Comparison of ENCODE assay signal across 8 mouse cellular contexts in the genomic region with DNA sequence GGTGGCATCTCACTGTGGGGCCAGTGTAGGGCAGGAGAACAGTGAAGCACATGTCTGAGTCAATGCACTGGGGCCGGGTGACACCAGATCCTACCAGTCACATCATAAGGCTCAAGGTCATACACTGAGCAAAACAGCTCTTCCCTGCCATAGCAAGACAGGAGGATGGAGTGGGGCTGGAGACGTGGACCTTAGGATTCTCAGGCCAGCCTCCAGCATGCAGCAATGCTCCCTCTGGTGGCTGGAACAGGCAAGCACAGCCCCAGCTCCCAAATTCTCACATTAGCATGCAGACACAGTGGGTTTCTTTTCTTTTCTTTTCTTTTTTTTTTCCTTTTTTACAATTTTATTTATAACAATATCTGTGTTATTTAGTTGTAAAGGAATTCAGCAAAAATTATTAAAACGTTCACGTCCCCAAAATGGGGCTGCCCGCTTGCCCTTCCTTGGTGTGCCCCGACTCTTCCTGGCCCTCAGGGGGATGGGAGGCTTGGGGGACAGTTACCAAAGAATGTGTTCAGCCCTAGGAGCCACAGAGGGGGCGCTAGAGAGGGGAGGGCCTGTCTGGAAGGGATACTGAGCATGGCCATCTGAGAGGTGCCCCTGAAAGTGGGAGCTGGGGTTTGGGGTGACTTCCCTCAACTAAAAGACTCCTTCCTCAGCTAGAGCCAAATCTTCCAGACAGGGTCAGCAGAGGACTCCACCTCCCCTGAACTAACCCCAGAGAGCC. TPM values are rescaled to one million over a fixed set of nuclear protein-coding genes. Genes with fewer than 3 reads are reported as not detected.
DNase-seq lines count a peak whose midpoint lies in the region; ATAC-seq and TF ChIP-seq lines count a peak whose summit lies in the region.

No protein-coding gene starts in this region.

- H3K9me3 ChIP-seq in kidney, postnatal 0 days (replicated peaks; ENCODE audit: low read length), result no peaks in the 10 kb centered on the region
- H3K9me3 ChIP-seq in liver, embryonic 11.5 days (ENCODE audit: control insufficient read depth, low read length), result no peaks in the 10 kb centered on the region
- H3K9me3 ChIP-seq in stomach, embryonic 14.5 days (ENCODE audit: control insufficient read depth, low read depth, low read length), result no peaks in the 10 kb centered on the region

- peaks cover 13% of the 10 kb centered on the region for H3K4me1 ChIP-seq in kidney, postnatal 0 days (replicated peaks; ENCODE audit: insufficient read depth, low read length)
- H3K4me1 ChIP-seq in liver, embryonic 11.5 days (replicated peaks; ENCODE audit: control insufficient read depth, insufficient read depth, low read length), result peaks cover 11% of the 10 kb centered on the region
- H3K4me1 ChIP-seq in stomach, embryonic 14.5 days (ENCODE audit: control insufficient read depth, insufficient read depth, low read length), result peaks cover 11% of the 10 kb centered on the region; the same call in 1 of the 2 replicates

- peaks cover 39% of the 10 kb centered on the region for H3K27me3 ChIP-seq in kidney, postnatal 0 days (ENCODE audit: insufficient read depth, low read length)
- H3K27me3 ChIP-seq in liver, embryonic 11.5 days (replicated peaks; ENCODE audit: control insufficient read depth, insufficient read depth, low read length), result peaks cover 48% of the 10 kb centered on the region
- H3K27me3 ChIP-seq in stomach, embryonic 14.5 days (ENCODE audit: control insufficient read depth, insufficient read depth, low read length), result peaks cover 31% of the 10 kb centered on the region

- no peaks in the 10 kb centered on the region for H3K36me3 ChIP-seq in kidney, postnatal 0 days (ENCODE audit: insufficient read depth, low read length)
- peaks cover 10% of the 10 kb centered on the region; the same call in 1 of the 2 replicates for H3K36me3 ChIP-seq in liver, embryonic 11.5 days (ENCODE audit: control insufficient read depth, insufficient read depth, low read length)
- peaks cover 45% of the 10 kb centered on the region for H3K36me3 ChIP-seq in stomach, embryonic 14.5 days (ENCODE audit: control insufficient read depth, insufficient read depth, low read length)

- TF ChIP-seq CTCF in kidney, postnatal 0 days (IDR thresholded peaks at IDR 0.05; ENCODE audit: low read depth), result peak; percentile 95

- no peak overlapping the region for H3K4me3 ChIP-seq in kidney, postnatal 0 days (replicated peaks; ENCODE audit: low read depth, low read length)
- no peak overlapping the region for H3K4me3 ChIP-seq in liver, embryonic 11.5 days (ENCODE audit: low read depth, low read length)
- no peak overlapping the region for H3K4me3 ChIP-seq in stomach, embryonic 14.5 days (ENCODE audit: low read depth, low read length)

- peak; percentile 73 for ATAC-seq in granulocyte monocyte progenitor cell, adult 5-6 weeks (replicated peaks; ENCODE audit: poor library complexity, severe bottlenecking)
- peak; percentile 19; the same call in 1 of the 2 replicates for ATAC-seq in kidney, postnatal 0 days (replicated peaks; ENCODE audit: low FRiP score, low read depth)
- ATAC-seq in liver, embryonic 11.5 days (replicated peaks; ENCODE audit: low FRiP score), result 0 out of 2 replicates have a peak, but pooled peaks have one; percentile 12
- ATAC-seq in stomach, embryonic 14.5 days (ENCODE audit: insufficient number of reproducible peaks, insufficient read depth, low FRiP score, low read depth), result 0 out of 2 replicates have a peak, but pooled peaks have one; percentile 21

- 25% methylated on average over 7 of the region's 7 CpGs for WGBS in kidney, postnatal 0 days
- WGBS in liver, embryonic 11.5 days, result 25% methylated on average over 7 of the region's 7 CpGs
- WGBS in stomach, embryonic 14.5 days, result 30% methylated on average over 7 of the region's 7 CpGs

- peak; percentile 82 for DNase-seq in urinary bladder, postnatal 14 days (ENCODE audit: low spot score)
- DNase-seq in urinary bladder, adult 2 months (ENCODE audit: low spot score), result no peak
- DNase-seq in embryo, embryonic 10.5 days (ENCODE audit: low spot score), result peak; percentile 88
- peak; percentile 89 for DNase-seq in kidney, postnatal 0 days (ENCODE audit: low spot score)
- DNase-seq in liver, embryonic 11.5 days (ENCODE audit: low spot score), result no peak
- peak; percentile 79 for DNase-seq in neural tube, embryonic 10.5 days (ENCODE audit: extremely low spot score, low spot score)

- no peak overlapping the region for H3K4me2 ChIP-seq in kidney, postnatal 0 days (ENCODE audit: low read length)
- no peak overlapping the region for H3K4me2 ChIP-seq in liver, embryonic 11.5 days
- no peak overlapping the region for H3K4me2 ChIP-seq in stomach, embryonic 14.5 days (replicated peaks; ENCODE audit: low read depth, low read length)

- H3K9ac ChIP-seq in kidney, postnatal 0 days (ENCODE audit: low read depth, low read length), result no peak overlapping the region
- no peak overlapping the region for H3K9ac ChIP-seq in liver, embryonic 11.5 days (ENCODE audit: low read depth, low read length)
- no peak overlapping the region for H3K9ac ChIP-seq in stomach, embryonic 14.5 days (replicated peaks; ENCODE audit: low read depth, low read length)

- no peak overlapping the region for H3K27ac ChIP-seq in kidney, postnatal 0 days
- H3K27ac ChIP-seq in liver, embryonic 11.5 days (ENCODE audit: low read depth, low read length), result no peak overlapping the region
- no peak overlapping the region for H3K27ac ChIP-seq in stomach, embryonic 14.5 days (ENCODE audit: low read length)

RNA-seq across cellular contexts. Expression of gene Nxph4, which starts 3.7 kb away (rescaled TPM):
- 0.04 and 0.07 TPM in 2 replicates for polyA plus RNA-seq in urinary bladder, adult 2 months (2012; rRNA removed)
- not detected in 2 replicates for total RNA-seq in granulocyte monocyte progenitor cell, adult 5-6 weeks (2014; fragmentation: Nextera tagmentation)
- not detected in 2 replicates for total RNA-seq in granulocyte monocyte progenitor cell, adult 5-6 weeks (2017)
- polyA plus RNA-seq in kidney, postnatal 0 days (2015; fragmentation: Nextera tagmentation; extraction: Ambion mirVana), result 0.93 and 1.1 TPM in 2 replicates
- polyA plus RNA-seq in liver, embryonic 11.5 days (2014; fragmentation: Nextera tagmentation; extraction: Ambion mirVana), result 0.56 TPM in 1 of 2 replicates, not detected in the other
- 3.8 and 4.8 TPM in 2 replicates for polyA plus RNA-seq in stomach, embryonic 14.5 days (2014; fragmentation: Nextera tagmentation; extraction: Ambion mirVana)

RNA-seq across cellular contexts. Expression of gene Shmt2, which starts 15.8 kb away (rescaled TPM):
- 58.7 and 63.9 TPM in 2 replicates for polyA plus RNA-seq in urinary bladder, adult 2 months (2012; rRNA removed)
- total RNA-seq in granulocyte monocyte progenitor cell, adult 5-6 weeks (2014; fragmentation: Nextera tagmentation), result 126 and 187 TPM in 2 replicates
- total RNA-seq in granulocyte monocyte progenitor cell, adult 5-6 weeks (2017), result 102 and 103 TPM in 2 replicates
- 71.1 and 76.0 TPM in 2 replicates for polyA plus RNA-seq in kidney, postnatal 0 days (2015; fragmentation: Nextera tagmentation; extraction: Ambion mirVana)
- polyA plus RNA-seq in liver, embryonic 11.5 days (2014; fragmentation: Nextera tagmentation; extraction: Ambion mirVana), result 261 and 286 TPM in 2 replicates
- 107 and 121 TPM in 2 replicates for polyA plus RNA-seq in stomach, embryonic 14.5 days (2014; fragmentation: Nextera tagmentation; extraction: Ambion mirVana)

RNA-seq across cellular contexts. Expression of gene Ndufa4l2, which starts 23.3 kb away (rescaled TPM):
- polyA plus RNA-seq in urinary bladder, adult 2 months (2012; rRNA removed), result 21.2 and 32.1 TPM in 2 replicates
- total RNA-seq in granulocyte monocyte progenitor cell, adult 5-6 weeks (2014; fragmentation: Nextera tagmentation), result 1.2 TPM in 1 of 2 replicates, not detected in the other
- not detected in 2 replicates for total RNA-seq in granulocyte monocyte progenitor cell, adult 5-6 weeks (2017)
- polyA plus RNA-seq in kidney, postnatal 0 days (2015; fragmentation: Nextera tagmentation; extraction: Ambion mirVana), result 57.8 and 63.2 TPM in 2 replicates
- 34.2 TPM in 2 replicates for polyA plus RNA-seq in liver, embryonic 11.5 days (2014; fragmentation: Nextera tagmentation; extraction: Ambion mirVana)
- 81.3 and 84.3 TPM in 2 replicates for polyA plus RNA-seq in stomach, embryonic 14.5 days (2014; fragmentation: Nextera tagmentation; extraction: Ambion mirVana)

RNA-seq across cellular contexts. Expression of gene Stac3, which starts 36.5 kb away (rescaled TPM):
- polyA plus RNA-seq in urinary bladder, adult 2 months (2012; rRNA removed), result 2.3 and 4.3 TPM in 2 replicates
- total RNA-seq in granulocyte monocyte progenitor cell, adult 5-6 weeks (2014; fragmentation: Nextera tagmentation), result 0.90 TPM in 1 of 2 replicates, not detected in the other
- total RNA-seq in granulocyte monocyte progenitor cell, adult 5-6 weeks (2017), result 0.13 and 0.26 TPM in 2 replicates
- polyA plus RNA-seq in kidney, postnatal 0 days (2015; fragmentation: Nextera tagmentation; extraction: Ambion mirVana), result 0.16 and 0.31 TPM in 2 replicates
- polyA plus RNA-seq in liver, embryonic 11.5 days (2014; fragmentation: Nextera tagmentation; extraction: Ambion mirVana), result 0.32 and 0.39 TPM in 2 replicates
- polyA plus RNA-seq in stomach, embryonic 14.5 days (2014; fragmentation: Nextera tagmentation; extraction: Ambion mirVana), result 0.32 and 0.48 TPM in 2 replicates

Comparison
In these comparisons a context has a peak if more than half of its experiments do, and no peak if none do; other contexts are left out.
1. DNase-seq: peak in urinary bladder, postnatal 14 days (single experiment), embryo, embryonic 10.5 days (single experiment), kidney, postnatal 0 days (single experiment) and neural tube, embryonic 10.5 days (single experiment); none in urinary bladder, adult 2 months (single experiment) and liver, embryonic 11.5 days (single experiment).
2. ATAC-seq: peak in every context shown above with its lines; median percentile 73 in granulocyte monocyte progenitor cell, adult 5-6 weeks; 21 in stomach, embryonic 14.5 days; 19 in kidney, postnatal 0 days; 12 in liver, embryonic 11.5 days.